Mouse (Mus musculus) neural tube, embryonic 15.5 days (tissue): ENCODE results near the gene Tarm1. TPM values are rescaled to one million over a fixed set of nuclear protein-coding genes. Genes with fewer than 3 reads are reported as not detected.

ENCODE experiments used
- ATAC-seq: fragments of 200-750 bp; cut with Nextera tagmentation; 2 replicates; pipeline ENCODE4 v1.8.0; 2017; ENCODE audit warnings: mild to moderate bottlenecking, moderate TSS enrichment, moderate library complexity; ENCODE audit not compliant: low FRiP score
- H3K27ac ChIP-seq: fragments of 300-500 bp; sonication (generic); replicated peaks from 2 replicates; pipeline ENCODE4 v1.5.1; 2015; ENCODE audit warnings: mild to moderate bottlenecking, inconsistent platforms
- H3K27me3 ChIP-seq: fragments of 300-500 bp; sonication (generic); replicated peaks from 2 replicates; pipeline ENCODE4 v1.6.1; 2015; ENCODE audit warnings: inconsistent platforms
- H3K36me3 ChIP-seq: fragments of 300-500 bp; sonication (generic); 2 replicates; pipeline ENCODE4 v1.6.1; 2015; ENCODE audit warnings: inconsistent platforms
- H3K4me1 ChIP-seq: fragments of 300-500 bp; sonication (generic); 2 replicates; pipeline ENCODE4 v1.6.1; 2015; ENCODE audit warnings: inconsistent platforms
- H3K4me2 ChIP-seq: fragments of 300-500 bp; sonication (generic); 2 replicates; pipeline ENCODE4 v1.6.1; 2015; ENCODE audit warnings: inconsistent platforms, mild to moderate bottlenecking, moderate library complexity
- H3K4me3 ChIP-seq: fragments of 300-500 bp; sonication (generic); replicated peaks from 2 replicates; pipeline ENCODE4 v1.5.1; 2015; ENCODE audit warnings: mild to moderate bottlenecking, inconsistent platforms
- H3K9ac ChIP-seq: fragments of 300-500 bp; sonication (generic); replicated peaks from 2 replicates; pipeline ENCODE4 v1.6.1; 2015; ENCODE audit warnings: mild to moderate bottlenecking, inconsistent platforms
- H3K9me3 ChIP-seq: fragments of 300-500 bp; sonication (generic); replicated peaks from 2 replicates; pipeline ENCODE4 v1.6.1; 2016; ENCODE audit warnings: inconsistent platforms
- WGBS: fragments of 180-500 bp; shearing (Covaris S2); methylation state at CpG from one replicate; pipeline ENCODE4 v1.1.7; 2015; ENCODE audit warnings: mixed read lengths; 5-methylcytosine and 5-hydroxymethylcytosine counted together
- polyA plus RNA-seq: library from polyadenylated mRNA; unstranded; fragments of >200 nt; fragmentation: Nextera tagmentation; extraction: Ambion mirVana; gene quantifications from 2 replicates; pipeline ENCODE4 v1.2.1, GENCODE M21; 2015

Tarm1 gene
- polyA plus RNA-seq, 1 experiment from 2014 or later: 0.13 TPM

DNA sequence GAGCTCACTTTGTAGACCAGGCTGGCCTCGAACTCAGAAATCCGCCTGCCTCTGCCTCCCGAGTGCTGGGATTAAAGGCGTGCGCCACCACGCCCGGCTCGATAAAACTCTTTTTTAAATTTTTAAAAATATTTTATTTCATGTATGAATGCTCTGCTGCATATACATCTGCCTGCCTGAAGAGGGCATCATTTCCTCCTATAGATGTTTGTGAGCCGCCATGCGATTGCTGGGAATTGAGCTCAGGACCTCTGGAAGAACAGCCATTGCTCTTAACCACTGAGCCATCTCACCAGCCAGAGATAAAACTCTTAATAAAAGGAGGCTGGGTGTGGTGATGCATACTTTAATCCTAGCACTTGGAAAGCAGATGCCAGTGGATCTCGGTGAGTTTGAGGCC, 62.4 kb downstream of the Tarm1 start:
- H3K4me2 ChIP-seq: no peak overlapping the region
- no peak overlapping the region for H3K9ac ChIP-seq
- no peak overlapping the region for H3K27ac ChIP-seq
- WGBS: 87% methylated on average over 11 of the region's 11 CpGs
- H3K4me3 ChIP-seq: no peak overlapping the region
- ATAC-seq: no peak
- H3K9me3 ChIP-seq: no peaks in the 10 kb centered on the region
- no peaks in the 10 kb centered on the region for H3K27me3 ChIP-seq
- H3K36me3 ChIP-seq: no peaks in the 10 kb centered on the region
- peaks cover 3% of the 10 kb centered on the region; the same call in 1 of the 2 replicates for H3K4me1 ChIP-seq

DNA sequence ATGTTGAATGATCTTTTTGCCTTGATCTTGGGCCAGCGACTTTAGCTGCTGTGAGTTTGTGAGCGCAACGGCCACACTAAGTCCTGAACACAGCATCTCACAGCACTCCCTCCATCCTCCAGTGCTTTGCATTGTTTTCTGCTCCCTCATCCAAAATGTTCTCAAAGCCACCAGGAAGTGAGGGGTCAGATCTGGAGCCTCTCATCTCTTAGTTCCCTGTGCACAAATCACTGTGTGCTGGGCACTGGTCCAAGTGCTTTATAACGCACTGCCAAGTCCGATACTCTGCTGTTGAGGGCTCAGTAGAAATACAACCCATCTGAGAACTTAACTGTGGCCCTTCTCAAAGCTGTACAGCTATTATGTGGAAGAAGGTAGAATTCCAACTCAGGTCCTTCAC, 64.5 kb downstream of the Tarm1 start:
- no peaks in the 10 kb centered on the region for H3K9me3 ChIP-seq
- H3K9ac ChIP-seq: no peak overlapping the region
- WGBS: 46% methylated on average over 5 of the region's 5 CpGs
- H3K4me3 ChIP-seq: no peak overlapping the region
- no peak overlapping the region for H3K4me2 ChIP-seq
- peaks cover 3% of the 10 kb centered on the region; the same call in 1 of the 2 replicates for H3K4me1 ChIP-seq
- no peaks in the 10 kb centered on the region for H3K36me3 ChIP-seq
- H3K27me3 ChIP-seq: no peaks in the 10 kb centered on the region
- no peak for ATAC-seq
- no peak overlapping the region for H3K27ac ChIP-seq

Other genes starting within 250 kb of the Tarm1 start
- gene Myadm, start 213.5 kb downstream of the Tarm1 start, polyA plus RNA-seq: 43.9 and 58.7 TPM in 2 replicates
- gene Prkcg, start 213.4 kb downstream of the Tarm1 start, polyA plus RNA-seq: 1.3 and 1.4 TPM in 2 replicates
- 3.4 and 4.1 TPM in 2 replicates for gene Cacng7, start 169.7 kb downstream of the Tarm1 start, polyA plus RNA-seq
- 11.0 and 11.2 TPM in 2 replicates for gene Cacng8, start 111.9 kb downstream of the Tarm1 start, polyA plus RNA-seq
- 0.43 and 0.97 TPM in 2 replicates for gene Cacng6, start 78.4 kb downstream of the Tarm1 start, polyA plus RNA-seq
- gene Oscar, start 113.5 kb upstream of the Tarm1 start, polyA plus RNA-seq: 0.38 and 0.84 TPM in 2 replicates
- gene Ndufa3, start 114.7 kb upstream of the Tarm1 start, polyA plus RNA-seq: 535 and 605 TPM in 2 replicates
- gene Tfpt, start 127.3 kb upstream of the Tarm1 start, polyA plus RNA-seq: 34.6 and 39.7 TPM in 2 replicates
- 85.9 and 93.1 TPM in 2 replicates for gene Prpf31, start 127.4 kb upstream of the Tarm1 start, polyA plus RNA-seq
- gene Cnot3, start 142.6 kb upstream of the Tarm1 start, polyA plus RNA-seq: 36.4 and 43.0 TPM in 2 replicates
- 15.3 and 16.3 TPM in 2 replicates for gene Leng1, start 163.2 kb upstream of the Tarm1 start, polyA plus RNA-seq
- 5.6 and 17.2 TPM in 2 replicates for gene Tmc4, start 174.9 kb upstream of the Tarm1 start, polyA plus RNA-seq
- 285 and 295 TPM in 2 replicates for gene Tsen34, start 190.2 kb upstream of the Tarm1 start, polyA plus RNA-seq
- gene Mboat7, start 190.9 kb upstream of the Tarm1 start, polyA plus RNA-seq: 105 and 110 TPM in 2 replicates
- gene Rps9, start 201.4 kb upstream of the Tarm1 start, polyA plus RNA-seq: 710 and 932 TPM in 2 replicates
- 0.51 and 0.83 TPM in 2 replicates for gene Pirb, start 217.8 kb upstream of the Tarm1 start, polyA plus RNA-seq